Mouse (Mus musculus): ENCODE measurements around the gene Adgrl1. TPM values are rescaled to one million over a fixed set of nuclear protein-coding genes. Genes with fewer than 3 reads are reported as not detected.
A peak's percentile ranks its signal among the peaks of the same experiment; 100 is the strongest.
"Not testable (repeated sequence)": the region's sequence is repeated elsewhere in the genome, so short reads cannot be mapped to it uniquely, and the experiment has no call there.

The Adgrl1 gene
- polyA plus RNA-seq, 1 experiment = 39.4 TPM

DNA sequence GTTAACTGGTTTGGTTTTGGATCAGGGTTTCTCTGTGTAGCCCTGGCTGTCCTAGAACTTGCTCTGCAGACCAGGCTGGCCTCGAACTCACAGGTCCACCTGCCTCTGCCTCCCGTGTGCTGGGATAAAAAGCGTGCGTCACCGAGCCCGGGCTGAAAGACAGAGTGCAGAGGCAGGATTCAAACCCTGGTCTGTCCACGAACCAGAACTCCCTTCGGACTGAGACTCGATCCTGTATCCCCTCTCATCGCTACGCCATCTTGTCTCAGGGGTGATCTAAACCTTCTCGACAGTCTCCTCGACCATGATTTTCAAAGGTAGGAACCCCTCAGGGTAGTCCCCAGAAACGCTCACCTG lies 54.8 kb downstream of the Adgrl1 start:
- no peak for DNase-seq (ENCODE audit: low spot score)

DNA sequence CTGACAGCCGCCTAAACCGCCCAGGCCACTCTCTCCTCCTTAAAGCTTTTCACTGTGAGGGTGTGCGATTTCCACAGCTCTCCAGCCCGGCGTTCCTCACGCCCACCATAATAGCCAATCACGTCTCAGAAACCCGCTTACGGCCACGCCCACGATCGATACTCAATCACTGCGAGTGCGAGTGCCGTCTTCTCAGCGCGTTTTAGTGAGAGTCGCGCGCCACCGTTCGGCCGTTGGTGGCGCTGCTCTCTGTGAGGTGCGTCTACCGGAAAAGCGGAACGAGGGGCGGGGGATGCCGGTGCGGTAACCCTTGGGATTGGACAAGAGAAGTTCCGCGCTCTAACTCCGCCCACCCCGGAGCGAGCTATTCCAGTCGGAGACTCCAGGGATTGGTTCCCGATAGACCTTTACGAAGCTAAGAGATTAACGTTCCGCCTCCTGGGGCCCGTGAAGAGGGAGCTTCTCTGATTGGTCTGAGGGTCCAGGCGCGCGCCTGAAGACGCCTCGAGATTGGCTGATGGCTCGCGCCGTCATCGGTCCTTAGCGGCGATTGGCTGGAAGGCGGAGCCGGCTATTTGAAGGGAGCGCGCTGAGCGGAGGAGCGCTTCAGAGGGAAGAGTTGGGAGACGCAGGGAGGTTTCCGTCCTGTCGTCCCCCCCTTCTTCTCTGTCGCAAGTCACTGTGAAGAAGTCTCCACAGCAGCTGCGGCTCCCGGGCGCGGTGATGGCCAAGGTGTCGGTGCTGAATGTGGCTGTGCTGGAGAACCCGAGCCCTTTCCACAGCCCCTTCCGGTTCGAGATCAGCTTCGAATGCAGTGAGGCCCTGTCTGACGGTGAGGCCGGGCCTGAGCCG lies 55.4 kb downstream of the Adgrl1 start, which contains the start of the genes Gm10644 and Asf1b:
TSS of gene Gm10644 (minus strand) at position 100 of the 852 bp plus-strand sequence.
TSS of gene Asf1b (plus strand) at position 402 of the 852 bp plus-strand sequence.
- peak; percentile 82 for DNase-seq (ENCODE audit: low spot score)

GRCm38 (mm10) chr8:83955958-83956218 lies 56.0 kb downstream of the Adgrl1 start:
- no peak for DNase-seq (ENCODE audit: low spot score)

DNA sequence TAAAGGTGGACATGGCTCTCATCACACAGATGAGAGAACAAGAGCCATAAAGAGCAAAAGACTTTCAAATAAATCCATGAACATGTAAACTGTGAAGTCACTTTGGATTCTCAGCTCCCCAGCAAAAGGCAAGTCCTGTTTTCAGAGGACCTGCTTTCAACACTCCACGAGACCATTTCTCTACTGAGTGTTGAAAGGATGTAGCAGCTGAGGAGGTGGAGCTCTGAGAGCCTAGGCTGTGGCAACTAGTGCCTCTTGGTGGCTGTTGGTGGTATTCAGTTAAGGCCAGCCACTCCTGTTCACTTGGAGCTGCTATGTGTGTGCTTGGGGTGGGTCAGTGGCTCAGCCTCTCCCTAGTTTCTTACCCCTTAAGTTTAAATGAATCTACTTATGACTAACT lies 56.9 kb downstream of the Adgrl1 start:
- DNase-seq (ENCODE audit: low spot score) = no peak

DNA sequence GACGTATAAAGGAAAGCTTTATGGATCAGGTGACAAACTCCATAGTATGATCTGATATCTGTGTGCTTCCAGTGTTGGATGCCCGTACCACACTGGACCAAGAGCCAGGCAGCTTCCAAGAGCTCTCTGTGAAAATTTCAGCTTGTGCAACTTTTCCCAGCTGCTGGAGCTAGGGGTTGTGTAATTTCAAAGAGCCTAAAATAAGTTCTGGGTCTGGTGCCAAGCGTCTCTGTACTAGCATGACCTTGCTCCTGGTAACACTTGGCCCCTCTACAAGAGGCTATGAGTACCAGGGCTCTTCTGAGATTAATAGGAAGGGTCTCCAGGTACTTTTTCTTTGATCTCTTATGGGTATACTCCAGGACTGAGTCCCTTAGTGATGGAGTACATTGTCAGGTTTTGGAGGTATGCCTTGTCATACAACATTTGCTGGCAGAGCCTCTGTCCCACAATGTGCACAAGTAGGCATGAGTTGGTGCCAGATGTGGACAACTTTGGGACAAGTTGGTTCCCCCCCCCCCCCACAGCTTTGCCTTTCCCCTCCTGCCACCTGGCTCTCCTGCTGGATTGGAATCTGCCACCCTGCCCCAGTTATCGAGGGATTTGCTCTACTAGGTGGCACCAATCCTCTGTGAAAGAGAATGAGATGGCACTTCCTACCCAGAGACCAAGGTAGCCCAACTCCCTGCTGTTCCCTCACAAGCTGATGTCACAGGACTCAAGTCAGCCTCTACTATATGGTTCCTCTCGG lies 64.3 kb downstream of the Adgrl1 start:
- no peak for DNase-seq (ENCODE audit: low spot score)

DNA sequence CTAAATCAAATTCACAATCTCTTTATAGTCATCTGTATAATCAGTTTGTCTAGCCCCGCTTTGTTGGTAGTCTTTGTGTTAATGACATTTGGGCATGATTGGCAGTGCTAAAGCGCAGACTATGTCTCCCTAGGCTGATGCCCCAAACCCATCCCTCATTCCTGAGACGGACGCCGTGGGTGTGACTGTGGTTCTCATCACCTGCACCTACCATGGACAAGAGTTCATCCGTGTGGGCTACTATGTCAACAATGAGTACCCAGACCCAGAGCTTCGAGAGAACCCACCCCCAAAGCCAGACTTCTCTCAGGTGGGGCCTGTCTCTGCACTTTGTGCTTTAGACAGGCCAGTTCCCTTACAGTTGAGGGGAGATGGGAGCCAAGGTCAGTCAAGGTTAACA lies 67.8 kb downstream of the Adgrl1 start:
- DNase-seq (ENCODE audit: low spot score) = no peak

GRCm38 (mm10) chr8:83971121-83971520 lies 71.2 kb downstream of the Adgrl1 start:
- DNase-seq (ENCODE audit: low spot score) = no peak

- DNase-seq (ENCODE audit: low spot score) = no peak
Observed at GRCm38 (mm10) chr8:83971661-83972060, 71.8 kb downstream of the Adgrl1 start.

GRCm38 (mm10) chr8:83972150-83973120 lies 72.5 kb downstream of the Adgrl1 start, which contains the start of gene Prkaca:
Gene Prkaca, plus strand, starts transcription at chr8:83972993.
- peak; percentile 96 for DNase-seq (ENCODE audit: low spot score)

- no peak for DNase-seq (ENCODE audit: low spot score)
Observed at GRCm38 (mm10) chr8:83973161-83974031, 73.5 kb downstream of the Adgrl1 start.

- DNase-seq (ENCODE audit: low spot score) = no peak
Observed at GRCm38 (mm10) chr8:83974521-83974920, 74.6 kb downstream of the Adgrl1 start.

DNA sequence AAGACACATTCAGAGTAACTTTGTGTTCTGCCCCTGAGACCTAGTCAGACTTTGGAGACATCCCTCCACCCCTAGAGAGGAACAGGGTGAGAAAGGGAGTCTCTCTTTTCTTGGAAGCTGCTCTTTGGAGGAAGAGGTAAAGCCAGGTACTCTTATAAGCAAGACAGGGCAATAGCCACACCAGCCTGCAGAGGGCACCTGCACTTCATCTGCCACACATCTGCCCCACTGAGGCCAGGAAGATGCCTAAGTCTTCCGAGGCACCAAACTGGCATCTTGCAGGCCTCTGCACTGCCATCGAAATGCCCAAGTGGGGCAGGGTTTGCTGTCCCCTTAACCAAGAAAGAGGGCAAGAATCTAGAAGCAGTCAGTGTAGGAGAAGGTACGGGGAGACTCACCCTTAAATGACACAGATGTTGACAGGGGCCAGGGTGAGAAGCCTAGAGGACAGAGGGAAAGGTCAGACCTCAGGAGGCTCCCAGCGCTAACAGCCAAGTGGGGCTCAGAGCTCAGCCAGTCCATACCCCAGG lies 76.3 kb downstream of the Adgrl1 start:
- no peak for DNase-seq (ENCODE audit: low spot score)

DNA sequence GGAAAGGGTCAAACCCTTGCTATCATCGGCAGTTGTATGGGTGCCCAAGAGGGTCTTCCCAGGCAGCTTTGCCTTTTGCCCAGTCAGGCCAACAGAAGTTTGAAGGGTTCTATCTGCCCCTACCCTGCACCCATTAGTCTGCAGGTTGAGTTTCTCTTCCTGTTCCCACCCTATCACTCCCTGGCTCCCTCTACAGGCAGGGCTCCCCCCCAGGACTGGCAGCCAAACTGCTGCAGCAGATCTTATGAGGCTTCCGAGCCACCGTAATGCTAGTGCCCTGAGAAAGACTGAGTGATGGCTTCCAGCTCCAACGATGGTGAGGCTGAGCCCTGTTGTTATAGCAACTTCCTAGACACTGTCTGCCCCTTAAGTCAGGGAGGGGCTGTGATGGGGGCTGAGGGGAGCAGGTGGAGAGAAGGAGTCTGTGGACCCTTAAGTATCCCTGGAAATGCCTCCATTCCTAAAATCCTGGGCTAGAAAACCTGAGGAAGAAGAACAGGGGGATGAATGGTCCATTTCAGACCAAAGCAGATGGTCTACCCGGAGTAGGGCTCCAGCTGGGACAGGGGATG lies 77.0 kb downstream of the Adgrl1 start:
- DNase-seq (ENCODE audit: low spot score) = no peak

DNA sequence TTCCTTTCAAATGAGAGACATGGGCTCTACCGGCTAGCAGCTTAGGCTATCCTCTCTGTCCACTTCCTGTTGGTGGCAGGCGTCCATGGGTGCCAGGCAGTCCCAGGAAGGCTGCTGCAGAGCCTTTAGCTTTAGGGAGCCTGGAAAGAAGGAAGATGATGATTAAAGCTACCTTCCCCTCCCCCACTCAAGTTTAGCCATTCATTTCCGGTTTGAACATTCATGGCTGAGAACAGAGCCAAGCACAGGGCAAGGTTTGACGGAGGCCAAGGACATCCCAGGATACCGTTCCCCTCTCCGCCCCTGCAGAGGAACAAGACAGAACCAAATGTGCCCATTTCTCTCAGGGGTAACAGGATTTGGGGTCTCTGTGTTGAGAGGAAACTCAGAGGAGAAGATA lies 77.7 kb downstream of the Adgrl1 start:
- no peak for DNase-seq (ENCODE audit: low spot score)

GRCm38 (mm10) chr8:83978200-83978599 lies 78.3 kb downstream of the Adgrl1 start:
- no peak for DNase-seq (ENCODE audit: low spot score)

DNA sequence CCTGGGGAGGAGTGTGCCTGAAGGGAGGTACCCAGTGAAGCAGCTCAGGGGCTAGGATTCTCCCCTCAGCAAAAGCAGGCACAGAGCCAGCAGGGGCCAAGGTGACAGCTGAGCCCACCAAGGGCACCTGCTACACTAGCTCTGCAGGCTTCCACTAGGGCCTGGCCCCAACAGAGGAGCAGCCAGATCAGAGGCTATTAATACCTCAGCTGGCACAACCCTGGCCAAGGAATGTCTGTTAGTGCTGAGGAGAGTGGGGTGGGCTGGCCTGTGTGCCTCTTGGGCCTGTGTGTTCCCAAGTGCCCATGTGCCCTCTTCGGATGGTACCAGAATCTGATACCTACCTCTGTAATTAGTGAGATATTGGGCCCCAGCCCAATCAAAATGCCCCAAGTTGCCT lies 80.3 kb downstream of the Adgrl1 start:
- DNase-seq (ENCODE audit: low spot score) = no peak

DNA sequence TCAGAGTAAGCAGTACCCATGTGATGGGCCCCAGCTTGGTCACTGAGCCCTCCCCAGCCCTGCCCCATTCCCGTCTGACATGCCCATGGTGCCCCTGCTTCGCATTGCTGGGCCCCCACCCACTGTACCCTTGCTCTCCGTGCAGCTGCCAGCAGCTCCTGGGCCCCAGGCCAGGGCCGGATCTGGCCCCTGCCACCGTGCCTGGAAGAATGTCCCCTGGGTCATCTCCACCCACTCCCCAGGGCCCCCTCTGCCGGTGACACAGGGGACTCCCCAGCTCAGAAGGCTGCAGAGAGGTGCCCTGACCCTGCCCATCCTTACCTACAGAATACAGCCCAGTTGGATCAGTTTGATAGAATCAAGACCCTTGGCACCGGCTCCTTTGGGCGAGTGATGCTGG lies 80.9 kb downstream of the Adgrl1 start:
- no peak for DNase-seq (ENCODE audit: low spot score)

GRCm38 (mm10) chr8:83981533-83981932 lies 81.6 kb downstream of the Adgrl1 start:
- DNase-seq (ENCODE audit: low spot score) = no peak

- DNase-seq (ENCODE audit: low spot score) = no peak
Observed at GRCm38 (mm10) chr8:83982449-83982848, 82.5 kb downstream of the Adgrl1 start.

DNA sequence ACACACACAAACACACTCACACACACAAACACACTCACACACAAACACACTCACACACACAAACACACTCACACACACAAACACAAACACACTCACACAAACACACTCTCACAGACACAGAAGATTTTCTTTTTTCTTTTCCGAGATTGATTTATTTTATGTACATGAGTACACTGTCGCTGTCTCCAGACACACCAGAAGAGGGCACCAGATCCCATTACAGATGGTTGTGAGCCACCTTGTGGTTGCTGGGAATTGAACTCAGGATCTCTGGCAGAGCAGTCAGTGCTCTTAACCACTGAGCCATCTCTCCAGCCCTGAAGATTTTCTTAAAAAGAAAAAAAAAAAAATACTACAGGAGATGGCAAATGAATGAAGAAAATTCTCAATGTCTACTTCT lies 83.3 kb downstream of the Adgrl1 start:
- not testable (repeated sequence) for DNase-seq (ENCODE audit: low spot score)

Measured in urinary bladder, adult 2 months (tissue).